Mouse (Mus musculus): Measurements from ENCODE around the gene Slc30a3.

- no peak for TF ChIP-seq CTCF (IDR thresholded peaks at IDR 0.05; ENCODE audit: low read depth)
- TF ChIP-seq EP300 (IDR thresholded peaks at IDR 0.05; ENCODE audit: low read depth), result no peak
Observed at GRCm38 (mm10) chr5:31080059-31080794, 27.8 kb downstream of the Slc30a3 start.
